Mouse (Mus musculus) CH12.LX (cell line): ENCODE data around the gene Palm.

ENCODE experiments used
- CHD2 ChIP-seq: IDR thresholded peaks from 2 replicates; pipeline ENCODE4 v1.6.1; 2011; ENCODE audit warnings: low read length, improper control_type of control experiment
- CTCF ChIP-seq, 2 experiments: IDR thresholded peaks in 1 of 2; conservative IDR thresholded peaks in 1 of 2; 2 replicates each; pipeline ENCODE4 v1.5.1; 2011 to 2012; ENCODE audit warnings: low read depth in 2 of 2, low read length in 2 of 2, improper control_type of control experiment in 1 of 2, inconsistent platforms in 1 of 2, mild to moderate bottlenecking in 1 of 2, moderate library complexity in 1 of 2
- EP300 ChIP-seq: IDR thresholded peaks from 2 replicates; pipeline ENCODE4 v1.6.1; 2011; ENCODE audit warnings: low read length, improper control_type of control experiment
- MAZ ChIP-seq: IDR thresholded peaks from 2 replicates; pipeline ENCODE4 v1.6.1; 2012; ENCODE audit warnings: low read depth, mild to moderate bottlenecking, inconsistent platforms, low read length, improper control_type of control experiment, moderate library complexity
- NRF1 ChIP-seq: IDR thresholded peaks from 2 replicates; pipeline ENCODE4 v1.6.1; 2014; ENCODE audit warnings: low read depth, mild to moderate bottlenecking, inconsistent platforms, low read length, improper control_type of control experiment, moderate library complexity
- POLR2A ChIP-seq: IDR thresholded peaks from 2 replicates; pipeline ENCODE4 v1.6.1; 2011; ENCODE audit warnings: low read depth, mild to moderate bottlenecking, improper control_type of control experiment, low read length
- POLR2AphosphoS2 ChIP-seq: IDR thresholded peaks from 2 replicates; pipeline ENCODE4 v1.6.1; 2011; ENCODE audit warnings: low read depth, low read length, improper control_type of control experiment
- SIN3A ChIP-seq: IDR thresholded peaks from 2 replicates; pipeline ENCODE4 v1.6.1; 2012; ENCODE audit warnings: low read length, improper control_type of control experiment, inconsistent platforms
- ZMIZ1 ChIP-seq: IDR thresholded peaks from 2 replicates; pipeline ENCODE4 v1.6.1; 2012; ENCODE audit warnings: low read depth, mild to moderate bottlenecking, inconsistent platforms, low read length, improper control_type of control experiment

- TF ChIP-seq EP300, result no peak
- no peak for TF ChIP-seq CTCF (conservative IDR thresholded peaks at IDR 0.05 in 1 of 2, IDR thresholded peaks at IDR 0.05 in 1 of 2; ENCODE audit: low read depth in 2 of 2, low read length in 2 of 2)
- no peak for TF ChIP-seq POLR2A
- TF ChIP-seq POLR2AphosphoS2, result no peak
- no peak for TF ChIP-seq SIN3A
- no peak for TF ChIP-seq ZMIZ1
- no peak for TF ChIP-seq MAZ
- TF ChIP-seq CHD2, result no peak
- TF ChIP-seq NRF1, result no peak
Measured at GRCm38 (mm10) chr10:79790861-79791260, 2.5 kb upstream of the Palm start, which contains the start of gene Prss57.
